Mouse (Mus musculus): Measurements from ENCODE around the gene Bex4.

GRCm38 (mm10) chrX:136171189-136172117, 32.7 kb downstream of the Bex4 start:
- TF ChIP-seq NRF1 (IDR thresholded peaks at IDR 0.05; ENCODE audit: low read depth, low read length): no peak
- no peak for TF ChIP-seq ZNF384 (IDR thresholded peaks at IDR 0.05; ENCODE audit: low read depth, low read length)
- no peak for TF ChIP-seq CHD2 (IDR thresholded peaks at IDR 0.05; ENCODE audit: low read length)
- TF ChIP-seq CTCF (conservative IDR thresholded peaks at IDR 0.05 in 1 of 2, IDR thresholded peaks at IDR 0.05 in 1 of 2; ENCODE audit: low read depth in 2 of 2, low read length in 2 of 2): no peak
- TF ChIP-seq CHD1 (IDR thresholded peaks at IDR 0.05; ENCODE audit: low read depth, low read length): no peak
- no peak for TF ChIP-seq UBTF (IDR thresholded peaks at IDR 0.05; ENCODE audit: low read depth, low read length)
- TF ChIP-seq BHLHE40 (IDR thresholded peaks at IDR 0.05; ENCODE audit: low read depth, low read length): no peak
- TF ChIP-seq MAZ (IDR thresholded peaks at IDR 0.05; ENCODE audit: low read depth, low read length): no peak
- no peak for TF ChIP-seq RCOR1 (conservative IDR thresholded peaks at IDR 0.05; ENCODE audit: low read depth, low read length)
